Mouse (Mus musculus) embryo, embryonic 10.5 days (tissue): Measurements from ENCODE around the gene Gm20820.
"Not testable (repeated sequence)": the region's sequence is repeated elsewhere in the genome, so short reads cannot be mapped to it uniquely, and the experiment has no call there.

Experiments
- DNase-seq: peaks from one replicate; pipeline ENCODE4 v3.0.0-alpha.2; 2015; ENCODE audit warnings: low spot score

Gene Gm20820

DNA sequence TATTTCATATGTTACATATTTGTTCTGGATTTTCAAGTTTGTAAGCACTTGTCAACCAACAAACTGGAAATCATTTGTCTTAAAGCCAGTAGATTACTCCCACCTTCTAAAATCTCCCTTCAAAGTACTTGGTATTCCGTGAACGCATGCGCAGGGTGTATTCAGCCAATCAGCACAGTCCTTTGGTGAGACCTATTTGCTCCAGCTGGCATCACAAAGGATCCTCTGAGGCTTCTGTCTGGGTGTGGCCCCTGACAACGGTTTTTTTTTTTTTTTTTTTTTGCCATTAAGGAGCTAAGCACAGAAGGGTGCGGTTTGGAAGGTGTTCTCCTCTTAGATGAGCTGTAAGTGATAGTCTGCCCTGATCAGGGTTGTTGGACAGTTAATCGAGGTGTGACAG is at the start of gene Gm20820:
Gm20820 (plus strand) TSS at position 301 of the 400 bp plus-strand sequence.
- DNase-seq: not testable (repeated sequence)
